Mouse (Mus musculus) brain, embryonic 14.5 days (tissue): ENCODE measurements around the gene Capg.

Experiments
- CTCF ChIP-seq: fragments of 200-500 bp; IDR thresholded peaks from 2 replicates; pipeline ENCODE4 v1.5.1; 2012; ENCODE audit warnings: inconsistent platforms, mild to moderate bottlenecking, moderate library complexity, borderline replicate concordance; ENCODE audit not compliant: insufficient read depth, insufficient read length; ENCODE audit errors: extremely low read depth
- POLR2A ChIP-seq: fragments of 200-500 bp; IDR thresholded peaks from 2 replicates; pipeline ENCODE4 v1.6.1; 2012; ENCODE audit warnings: mild to moderate bottlenecking, inconsistent platforms, borderline replicate concordance; ENCODE audit not compliant: poor library complexity, insufficient read depth, insufficient read length, severe bottlenecking; ENCODE audit errors: extremely low read depth

DNA sequence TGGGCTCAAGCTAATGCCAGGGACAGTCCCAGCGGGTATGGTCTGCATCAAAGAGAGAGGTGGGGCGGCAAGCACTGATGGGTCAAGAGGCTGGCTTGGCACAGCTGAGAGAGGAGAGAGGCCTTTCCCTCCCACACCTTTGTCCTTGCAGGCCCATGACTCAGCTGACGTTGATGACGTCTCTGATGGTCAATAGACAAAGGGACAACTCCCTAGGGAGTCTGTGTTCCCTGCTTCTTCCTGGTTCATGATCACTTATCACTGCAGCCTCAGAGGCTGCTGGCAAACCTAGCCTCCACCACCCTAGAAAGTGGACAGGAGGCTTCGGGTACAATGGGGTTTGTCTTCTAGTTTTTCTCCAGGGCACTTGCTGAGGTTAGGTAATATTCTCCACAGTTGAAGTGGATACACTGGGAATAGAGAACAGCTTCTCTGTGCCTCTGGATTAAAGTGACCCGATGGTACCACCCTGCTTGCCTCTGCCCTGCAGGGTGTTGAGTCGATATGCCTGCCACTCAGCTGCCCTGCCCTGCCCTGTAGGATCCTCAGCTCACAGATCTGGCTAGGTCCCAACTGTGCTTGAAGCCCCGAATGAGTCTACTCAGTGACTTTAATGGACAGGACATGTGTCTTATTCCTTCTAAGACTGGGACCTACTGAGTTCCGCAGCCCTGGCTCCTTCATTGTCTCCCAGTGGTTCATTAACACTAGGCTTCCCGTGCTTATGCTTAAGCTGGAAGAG, 15.6 kb upstream of the Capg start:
- TF ChIP-seq CTCF (no peak), POLR2A (no peak)
